Mouse (Mus musculus) stomach, postnatal 0 days (tissue): ENCODE results near the gene Olfr1462.

Experiments
- CTCF ChIP-seq: IDR thresholded peaks from 2 replicates; pipeline ENCODE4 v1.5.1; 2016; ENCODE audit warnings: antibody characterized with exemption, low read depth, mild to moderate bottlenecking, moderate library complexity
- EP300 ChIP-seq: optimal IDR thresholded peaks from 2 replicates; pipeline ENCODE3; 2016; ENCODE audit warnings: antibody characterized with exemption

DNA sequence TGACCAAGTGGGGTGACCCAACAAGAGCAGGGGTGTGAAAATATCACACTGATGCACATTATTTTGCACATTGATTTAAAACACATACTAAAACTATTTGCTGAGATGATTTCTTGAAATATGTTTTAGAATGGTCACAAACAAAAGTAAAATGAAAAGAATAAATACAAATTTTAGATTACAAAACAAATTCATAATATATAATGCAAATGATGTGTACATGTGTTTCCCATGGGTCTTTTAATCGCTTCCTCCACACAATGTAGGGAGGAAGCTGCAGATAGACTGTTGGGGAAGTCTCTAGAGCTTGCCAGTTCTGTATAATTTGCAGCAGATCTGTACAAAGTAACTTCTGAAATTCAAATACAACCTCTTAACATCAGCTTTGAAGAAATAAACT lies 22.8 kb upstream of the Olfr1462 start, which contains the start of gene Olfr1461:
- TF ChIP-seq EP300, result no peak
- TF ChIP-seq CTCF, result no peak
